Mouse (Mus musculus) midbrain, embryonic 16.5 days (tissue): Measurements from ENCODE around the gene Myadml2. TPM values are rescaled to one million over a fixed set of nuclear protein-coding genes. Genes with fewer than 3 reads are reported as not detected.

Experiments used
- ATAC-seq: fragments of 200-750 bp; cut with Nextera tagmentation; 2 replicates; pipeline ENCODE4 v1.8.0; 2017; ENCODE audit warnings: moderate TSS enrichment
- H3K27ac ChIP-seq: fragments of 300-500 bp; sonication (generic); 2 replicates; pipeline ENCODE4 v1.5.1; 2014; ENCODE audit warnings: mild to moderate bottlenecking, low read length, mixed read lengths
- H3K27me3 ChIP-seq: fragments of 300-500 bp; sonication (generic); 2 replicates; pipeline ENCODE4 v1.6.1; 2014; ENCODE audit warnings: low read depth, low read length, mixed read lengths; ENCODE audit not compliant: control insufficient read depth, insufficient read depth
- H3K36me3 ChIP-seq: fragments of 300-500 bp; sonication (generic); 2 replicates; pipeline ENCODE4 v1.6.1; 2014; ENCODE audit warnings: mild to moderate bottlenecking, low read length, moderate library complexity, mixed read lengths; ENCODE audit not compliant: control insufficient read depth, insufficient read depth
- H3K4me1 ChIP-seq: fragments of 300-500 bp; sonication (generic); 2 replicates; pipeline ENCODE4 v1.6.1; 2014; ENCODE audit warnings: mild to moderate bottlenecking, low read length, mixed read lengths; ENCODE audit not compliant: control insufficient read depth, insufficient read depth
- H3K4me2 ChIP-seq: fragments of 300-500 bp; sonication (generic); 2 replicates; pipeline ENCODE4 v1.6.1; 2014; ENCODE audit warnings: mild to moderate bottlenecking, low read length, mixed read lengths
- H3K4me3 ChIP-seq: fragments of 300-500 bp; sonication (generic); 2 replicates; pipeline ENCODE4 v1.5.1; 2014; ENCODE audit warnings: low read depth, mild to moderate bottlenecking, low read length, moderate library complexity, mixed read lengths
- H3K9ac ChIP-seq: fragments of 300-500 bp; sonication (generic); 2 replicates; pipeline ENCODE4 v1.6.1; 2014; ENCODE audit warnings: low read depth, low read length, mixed read lengths
- H3K9me3 ChIP-seq: fragments of 300-500 bp; sonication (generic); replicated peaks from 2 replicates; pipeline ENCODE4 v1.6.1; 2014; ENCODE audit warnings: mild to moderate bottlenecking, low read length, mixed read lengths; ENCODE audit not compliant: control insufficient read depth, poor library complexity, severe bottlenecking
- WGBS: fragments of 180-500 bp; shearing (Covaris S2); extraction: QIAGEN DNeasy Blood & Tissue Kit; methylation state at CpG from one replicate; pipeline ENCODE4 v1.1.7; 2014; 5-methylcytosine and 5-hydroxymethylcytosine counted together
- polyA plus RNA-seq: library from polyadenylated mRNA; unstranded; fragments of >200 nt; fragmentation: Nextera tagmentation; extraction: Ambion mirVana; gene quantifications from 2 replicates; pipeline ENCODE4 v1.2.1, GENCODE M21; 2015

Gene Myadml2
- polyA plus RNA-seq, 1 experiment from 2014 or later: 1.1 TPM

GRCm38 (mm10) chr11:120666617-120667016, 18.7 kb upstream of the Myadml2 start:
- H3K9me3 ChIP-seq: no peaks in the 10 kb centered on the region
- no peak for ATAC-seq
- no peak overlapping the region for H3K4me2 ChIP-seq
- no peak overlapping the region for H3K27ac ChIP-seq
- no peaks in the 10 kb centered on the region for H3K4me1 ChIP-seq
- H3K36me3 ChIP-seq: no peaks in the 10 kb centered on the region
- H3K9ac ChIP-seq: no peak overlapping the region
- no peak overlapping the region for H3K4me3 ChIP-seq
- peaks cover 29% of the 10 kb centered on the region for H3K27me3 ChIP-seq
- WGBS: 5% methylated on average over 3 of the region's 3 CpGs

DNA sequence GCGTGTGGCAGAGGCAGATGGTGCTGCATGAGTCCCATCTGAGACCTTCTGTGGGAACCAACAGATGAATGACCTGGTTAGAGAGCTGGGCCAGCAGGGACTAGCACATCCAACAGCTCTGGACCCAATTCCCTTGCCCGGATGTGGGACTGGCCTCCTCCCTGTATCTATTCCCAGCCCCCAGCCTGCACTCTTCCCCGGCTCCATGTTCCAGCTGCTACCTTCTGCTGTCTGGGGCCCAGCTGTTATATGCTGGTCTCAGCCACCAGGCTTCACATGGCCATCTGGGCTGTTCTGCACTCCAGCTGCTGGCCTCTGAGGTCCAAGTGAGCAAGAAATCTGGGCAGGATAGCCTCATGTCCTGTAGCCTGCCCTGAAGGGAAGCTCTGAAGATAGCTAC, 17.4 kb upstream of the Myadml2 start:
- no peak overlapping the region for H3K9ac ChIP-seq
- H3K27me3 ChIP-seq: peaks cover 40% of the 10 kb centered on the region
- H3K9me3 ChIP-seq: no peaks in the 10 kb centered on the region
- H3K4me2 ChIP-seq: no peak overlapping the region
- no peak for ATAC-seq
- no peaks in the 10 kb centered on the region for H3K36me3 ChIP-seq
- peaks cover 8% of the 10 kb centered on the region; the same call in 1 of the 2 replicates for H3K4me1 ChIP-seq
- H3K27ac ChIP-seq: no peak overlapping the region
- WGBS: 83% methylated on average over 3 of the region's 3 CpGs
- H3K4me3 ChIP-seq: no peak overlapping the region

- no peak overlapping the region for H3K4me3 ChIP-seq
- no peaks in the 10 kb centered on the region for H3K9me3 ChIP-seq
- no peak overlapping the region for H3K4me2 ChIP-seq
- H3K36me3 ChIP-seq: no peaks in the 10 kb centered on the region
- no peak overlapping the region for H3K9ac ChIP-seq
- H3K27ac ChIP-seq: no peak overlapping the region
- peaks cover 11% of the 10 kb centered on the region; the same call in 1 of the 2 replicates for H3K4me1 ChIP-seq
- 48% methylated on average over 5 of the region's 5 CpGs for WGBS
- ATAC-seq: no peak
- peaks cover 57% of the 10 kb centered on the region for H3K27me3 ChIP-seq
These were observed 15.8 kb upstream of the Myadml2 start for GRCm38 (mm10) chr11:120663714-120664113.

DNA sequence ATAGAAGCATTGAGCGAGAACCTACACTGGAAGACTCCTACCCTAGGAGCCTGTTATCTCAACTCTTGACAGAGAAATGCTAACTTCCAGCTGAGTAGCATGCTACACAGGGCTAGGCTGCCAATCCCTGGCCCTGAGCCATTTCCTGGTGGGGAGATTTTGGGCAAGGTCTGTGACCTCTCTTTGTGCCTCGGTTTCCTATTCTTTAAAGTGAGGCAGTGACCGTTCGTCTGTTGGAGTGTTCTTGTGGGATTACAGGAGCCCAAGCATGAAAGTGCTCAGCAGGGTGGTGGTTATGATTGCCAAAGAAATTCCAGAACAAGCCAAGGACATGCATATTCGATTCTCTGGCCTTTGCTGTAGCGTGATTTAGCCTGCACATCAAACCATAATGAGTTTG, 14.8 kb upstream of the Myadml2 start:
- H3K4me3 ChIP-seq: no peak overlapping the region
- H3K4me1 ChIP-seq: peaks cover 11% of the 10 kb centered on the region; the same call in 1 of the 2 replicates
- no peak overlapping the region for H3K4me2 ChIP-seq
- ATAC-seq: no peak
- H3K9ac ChIP-seq: no peak overlapping the region
- WGBS: 22% methylated on average over 6 of the region's 6 CpGs
- no peaks in the 10 kb centered on the region for H3K9me3 ChIP-seq
- no peak overlapping the region for H3K27ac ChIP-seq
- H3K27me3 ChIP-seq: peaks cover 67% of the 10 kb centered on the region
- H3K36me3 ChIP-seq: no peaks in the 10 kb centered on the region

- Histone ChIP-seq H3K36me3 (no peaks in the 10 kb centered on the region), H3K4me2 (peak within 1 kb of the TSS; percentile 58), H3K4me3 (peak within 1 kb of the TSS; percentile 36), H3K4me1 (peaks cover 11% of the 10 kb centered on the region; the same call in 1 of the 2 replicates), H3K9ac (peak within 1 kb of the TSS; percentile 44; the same call in 1 of the 2 replicates), H3K27me3 (peaks cover 80% of the 10 kb centered on the region), H3K27ac (no peak within 1 kb of the TSS), H3K9me3 (no peaks in the 10 kb centered on the region)
- ATAC-seq: no peak
- under 1% methylated on average over 33 of the region's 35 CpGs for WGBS
These were observed 13.1 kb upstream of the Myadml2 start, which contains the start of gene Notum for GRCm38 (mm10) chr11:120661076-120661460. Gene Notum (minus strand): TSS chr11:120661175.

GRCm38 (mm10) chr11:120660301-120661075, 12.5 kb upstream of the Myadml2 start:
- no peaks in the 10 kb centered on the region for H3K9me3 ChIP-seq

GRCm38 (mm10) chr11:120659509-120660300, 11.7 kb upstream of the Myadml2 start:
- H3K27ac ChIP-seq: no peak overlapping the region
- H3K4me2 ChIP-seq: peak overlapping the region; percentile 58
- no peaks in the 10 kb centered on the region for H3K9me3 ChIP-seq
- 0 out of 2 replicates have a peak overlapping the region, but pooled peaks have one; percentile 44 for H3K9ac ChIP-seq
- H3K4me1 ChIP-seq: peaks cover 11% of the 10 kb centered on the region; the same call in 1 of the 2 replicates
- peaks cover 73% of the 10 kb centered on the region for H3K27me3 ChIP-seq
- H3K4me3 ChIP-seq: peak overlapping the region; percentile 36
- no peak for ATAC-seq
- 2% methylated on average over 49 of the region's 50 CpGs for WGBS
- H3K36me3 ChIP-seq: no peaks in the 10 kb centered on the region

More at GRCm38 (mm10) chr11:120660301-120661075, 12.5 kb upstream of the Myadml2 start:
- H3K4me3 ChIP-seq: peak overlapping the region; percentile 36
- no peak for ATAC-seq
- H3K36me3 ChIP-seq: no peaks in the 10 kb centered on the region
- no peak overlapping the region for H3K27ac ChIP-seq
- H3K4me2 ChIP-seq: peak overlapping the region; percentile 58
- H3K27me3 ChIP-seq: peaks cover 79% of the 10 kb centered on the region
- peak overlapping the region; percentile 44; the same call in 1 of the 2 replicates for H3K9ac ChIP-seq
- H3K4me1 ChIP-seq: peaks cover 11% of the 10 kb centered on the region; the same call in 1 of the 2 replicates
- under 1% methylated on average over 93 of the region's 95 CpGs for WGBS

GRCm38 (mm10) chr11:120658876-120659410, 11.0 kb upstream of the Myadml2 start:
- 4% methylated on average over 24 of the region's 24 CpGs for WGBS
- no peaks in the 10 kb centered on the region for H3K36me3 ChIP-seq
- H3K9ac ChIP-seq: no peak overlapping the region
- no peak overlapping the region for H3K4me3 ChIP-seq
- H3K27me3 ChIP-seq: peaks cover 73% of the 10 kb centered on the region
- no peaks in the 10 kb centered on the region for H3K9me3 ChIP-seq
- peaks cover 11% of the 10 kb centered on the region; the same call in 1 of the 2 replicates for H3K4me1 ChIP-seq
- no peak for ATAC-seq
- no peak overlapping the region for H3K27ac ChIP-seq
- no peak overlapping the region for H3K4me2 ChIP-seq
